Mouse (Mus musculus): ENCODE measurements around the gene Hes7. TPM values are rescaled to one million over a fixed set of nuclear protein-coding genes. Genes with fewer than 3 reads are reported as not detected.

Gene Hes7
- polyA plus RNA-seq, 1 experiment from 2014 or later = 0.29 TPM

DNA sequence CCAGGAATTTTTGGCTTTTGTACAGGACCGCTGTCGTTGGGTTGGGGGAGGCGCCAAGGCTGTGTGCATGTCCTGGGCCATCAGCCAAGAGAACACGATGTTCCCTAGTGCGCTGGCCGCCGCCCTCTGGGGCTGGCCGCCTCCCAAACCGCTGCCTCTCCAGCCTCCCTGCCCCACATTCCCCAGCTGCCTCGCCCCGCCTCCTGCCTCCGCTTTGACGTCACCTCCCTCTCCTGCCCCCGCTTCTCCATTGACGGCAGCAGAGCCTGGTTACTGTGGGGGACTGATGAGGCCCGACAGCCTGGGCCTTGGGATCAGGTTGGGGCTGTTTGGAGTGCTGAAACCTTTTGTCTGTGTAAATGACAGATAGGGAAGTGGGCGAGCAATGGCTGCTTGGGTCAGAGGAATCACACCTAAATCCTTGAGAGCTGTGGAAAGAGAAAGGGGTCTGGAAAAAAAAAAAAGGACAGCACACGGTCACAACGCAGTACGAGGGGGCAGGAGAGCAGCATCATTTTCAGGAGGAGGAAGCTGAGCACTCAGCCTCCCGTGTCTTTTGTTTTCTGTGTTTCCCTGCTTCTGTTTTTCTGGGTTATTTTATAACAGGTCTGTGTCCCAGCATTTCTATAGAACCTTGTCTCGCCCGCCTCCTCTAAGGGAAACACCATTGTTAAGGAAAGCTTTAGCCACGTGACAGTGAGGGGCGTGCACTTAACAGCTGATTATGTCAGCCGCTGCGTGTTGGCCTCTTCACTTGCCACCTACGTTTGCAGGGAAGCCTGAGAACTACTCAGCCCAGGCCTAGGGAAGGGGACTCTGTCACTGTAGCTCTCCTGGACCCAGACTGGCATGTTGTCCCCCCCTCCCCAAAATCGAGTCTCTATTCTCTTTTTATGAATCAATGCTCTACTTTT, 23.0 kb upstream of the Hes7 start:
- Histone ChIP-seq H3K27ac (replicated peaks) (peak overlapping the region; percentile 100), H3K36me3 (ENCODE audit: control insufficient read depth, insufficient read depth, low read length) (peaks cover 22% of the 10 kb centered on the region), H3K9ac (ENCODE audit: low read length) (peak overlapping the region; percentile 99), H3K27me3 (ENCODE audit: control insufficient read depth, insufficient read depth, low read length) (no peaks in the 10 kb centered on the region), H3K9me3 (ENCODE audit: control insufficient read depth, low read length) (no peaks in the 10 kb centered on the region), H3K4me1 (replicated peaks; ENCODE audit: control insufficient read depth, insufficient read depth) (peaks cover 8% of the 10 kb centered on the region), H3K4me3 (ENCODE audit: low read depth, low read length) (peak overlapping the region; percentile 91), H3K4me2 (replicated peaks; ENCODE audit: low read depth) (peak overlapping the region; percentile 70)
- ATAC-seq (ENCODE audit: low FRiP score, low TSS enrichment) = peak; percentile 67
- no peak for TF ChIP-seq CTCF (IDR thresholded peaks at IDR 0.05; ENCODE audit: low read depth)
- peak; percentile 99 for TF ChIP-seq EP300 (optimal IDR thresholded peaks at IDR 0.05)
- peak; percentile 99 for DNase-seq (ENCODE audit: low spot score)
- under 1% methylated on average over 29 of the region's 29 CpGs for WGBS

DNA sequence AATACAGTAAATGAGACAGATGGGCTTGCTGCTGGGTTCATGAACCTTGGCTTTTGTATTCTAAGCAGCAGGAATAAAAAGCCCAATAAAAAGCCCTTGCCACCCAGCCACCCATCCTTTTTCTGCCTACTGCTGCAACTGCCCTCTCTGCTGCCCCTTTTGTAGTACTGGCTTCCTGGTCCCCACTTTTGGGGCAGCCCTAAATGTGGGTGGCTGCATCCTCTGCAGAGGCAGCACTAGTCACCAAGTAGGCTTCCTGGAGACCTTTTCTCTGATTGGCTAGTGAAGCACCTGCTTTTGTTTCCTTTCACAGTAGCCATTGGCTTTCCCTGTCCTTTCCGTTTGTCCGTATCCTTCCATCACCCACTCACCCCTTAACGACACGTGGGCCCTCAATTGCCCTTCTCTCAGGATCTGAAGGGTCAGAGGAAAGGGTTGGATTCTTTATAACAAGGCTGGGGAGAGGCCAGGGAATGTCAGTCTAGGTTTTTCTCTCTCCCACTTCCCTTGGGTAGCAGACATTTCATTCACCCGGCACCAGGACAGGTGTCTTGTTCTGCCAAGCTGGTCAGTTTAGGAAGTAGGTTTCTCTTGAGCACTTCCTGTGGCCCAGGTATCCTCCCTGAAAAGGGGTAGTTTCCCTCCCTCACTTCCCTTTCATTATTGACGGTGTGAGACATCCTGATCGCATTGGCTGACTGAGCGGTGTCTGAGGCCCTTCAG, 22.0 kb upstream of the Hes7 start:
- no peak for ATAC-seq (ENCODE audit: low FRiP score, low TSS enrichment)
- Histone ChIP-seq H3K27me3 (ENCODE audit: control insufficient read depth, insufficient read depth, low read length) (no peaks in the 10 kb centered on the region), H3K4me2 (replicated peaks; ENCODE audit: low read depth) (peak overlapping the region; percentile 70), H3K9ac (ENCODE audit: low read length) (peak overlapping the region; percentile 78), H3K27ac (replicated peaks) (peak overlapping the region; percentile 100), H3K4me3 (ENCODE audit: low read depth, low read length) (peak overlapping the region; percentile 91), H3K9me3 (ENCODE audit: control insufficient read depth, low read length) (no peaks in the 10 kb centered on the region), H3K4me1 (replicated peaks; ENCODE audit: control insufficient read depth, insufficient read depth) (peaks cover 8% of the 10 kb centered on the region), H3K36me3 (ENCODE audit: control insufficient read depth, insufficient read depth, low read length) (peaks cover 31% of the 10 kb centered on the region)
- no peak for DNase-seq (ENCODE audit: low spot score)
- no peak for TF ChIP-seq EP300 (optimal IDR thresholded peaks at IDR 0.05)
- TF ChIP-seq CTCF (IDR thresholded peaks at IDR 0.05; ENCODE audit: low read depth) = no peak
- 27% methylated on average over 8 of the region's 8 CpGs for WGBS

DNA sequence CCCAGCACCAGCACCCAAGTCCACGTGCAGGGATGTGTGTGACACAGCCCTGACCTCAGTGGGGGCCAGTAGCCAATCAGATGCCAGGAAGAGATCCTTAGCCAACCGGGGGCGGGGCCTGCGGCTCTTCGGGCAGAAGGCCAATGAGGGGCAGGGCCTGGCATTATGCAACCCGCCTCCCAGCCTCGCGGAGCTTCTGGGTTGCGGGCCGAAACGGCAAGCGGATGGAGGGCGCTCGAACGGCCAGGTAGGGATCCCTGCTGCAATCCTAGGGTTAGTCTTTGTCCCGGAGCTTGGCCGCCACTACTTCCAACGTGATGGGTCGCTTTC, 21.5 kb upstream of the Hes7 start:
- no peaks in the 10 kb centered on the region for H3K27me3 ChIP-seq (ENCODE audit: control insufficient read depth, insufficient read depth, low read length)
- peak; percentile 22; the same call in 1 of the 2 replicates for TF ChIP-seq CTCF (IDR thresholded peaks at IDR 0.05; ENCODE audit: low read depth)
- no peak for TF ChIP-seq EP300 (optimal IDR thresholded peaks at IDR 0.05)
- ATAC-seq (ENCODE audit: low FRiP score, low TSS enrichment) (peak; percentile 46), DNase-seq (ENCODE audit: low spot score) (peak; percentile 98)
- H3K9ac ChIP-seq (ENCODE audit: low read length) = peak overlapping the region; percentile 78
- no peaks in the 10 kb centered on the region for H3K9me3 ChIP-seq (ENCODE audit: control insufficient read depth, low read length)
- peak overlapping the region; percentile 100 for H3K27ac ChIP-seq (replicated peaks)
- under 1% methylated on average over 19 of the region's 19 CpGs for WGBS
- H3K4me1 ChIP-seq (replicated peaks; ENCODE audit: control insufficient read depth, insufficient read depth) = peaks cover 8% of the 10 kb centered on the region
- H3K4me3 ChIP-seq (ENCODE audit: low read depth, low read length) = peak overlapping the region; percentile 91
- peak overlapping the region; percentile 70 for H3K4me2 ChIP-seq (replicated peaks; ENCODE audit: low read depth)
- H3K36me3 ChIP-seq (ENCODE audit: control insufficient read depth, insufficient read depth, low read length) = peaks cover 36% of the 10 kb centered on the region

DNA sequence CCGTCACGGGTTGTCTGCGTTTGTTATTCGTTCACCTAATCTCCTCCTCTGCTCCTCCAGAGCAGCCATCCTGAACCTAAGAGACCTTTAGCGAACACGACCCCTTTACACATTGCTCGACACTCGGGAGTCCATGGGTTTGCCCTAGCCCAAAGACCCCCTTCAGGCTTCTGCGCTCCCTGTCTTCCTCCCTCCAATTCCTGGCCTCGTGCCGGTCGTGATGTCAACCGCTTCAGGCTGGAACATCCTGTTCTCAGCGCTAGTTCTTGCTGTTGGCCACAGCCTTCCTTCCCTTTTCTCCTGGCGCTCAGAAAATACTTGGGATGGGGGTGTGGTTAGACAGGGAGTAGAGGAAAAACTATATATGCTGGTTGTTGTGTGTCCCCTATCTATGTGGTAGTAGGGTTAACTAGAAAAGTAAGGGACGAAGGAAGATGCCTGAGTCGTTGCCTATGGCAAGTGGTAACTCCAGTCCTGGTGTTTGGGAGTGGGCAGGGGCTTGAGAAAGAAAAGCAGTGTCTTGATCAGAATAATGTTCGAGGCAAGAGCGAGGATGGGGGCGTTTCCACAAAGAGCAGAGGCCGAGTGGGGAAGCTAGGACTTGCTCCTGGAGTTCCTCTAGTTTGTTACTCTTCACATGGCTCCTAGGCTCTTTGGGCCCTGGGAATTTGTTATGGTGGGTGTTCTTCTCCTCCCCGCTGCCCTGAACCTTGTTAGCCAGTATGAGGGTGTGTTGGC, 20.9 kb upstream of the Hes7 start:
- peak overlapping the region; percentile 70 for H3K4me2 ChIP-seq (replicated peaks; ENCODE audit: low read depth)
- DNase-seq (ENCODE audit: low spot score) = peak; percentile 72
- no peak for ATAC-seq (ENCODE audit: low FRiP score, low TSS enrichment)
- H3K9ac ChIP-seq (ENCODE audit: low read length) = peak overlapping the region; percentile 77
- TF ChIP-seq CTCF (IDR thresholded peaks at IDR 0.05; ENCODE audit: low read depth) (no peak), EP300 (optimal IDR thresholded peaks at IDR 0.05) (peak; percentile 77)
- peaks cover 43% of the 10 kb centered on the region for H3K36me3 ChIP-seq (ENCODE audit: control insufficient read depth, insufficient read depth, low read length)
- H3K27ac ChIP-seq (replicated peaks) = peak overlapping the region; percentile 100
- peaks cover 8% of the 10 kb centered on the region for H3K4me1 ChIP-seq (replicated peaks; ENCODE audit: control insufficient read depth, insufficient read depth)
- 2% methylated on average over 22 of the region's 22 CpGs for WGBS
- H3K27me3 ChIP-seq (ENCODE audit: control insufficient read depth, insufficient read depth, low read length) = no peaks in the 10 kb centered on the region
- H3K9me3 ChIP-seq (ENCODE audit: control insufficient read depth, low read length) = no peaks in the 10 kb centered on the region
- peak overlapping the region; percentile 91 for H3K4me3 ChIP-seq (ENCODE audit: low read depth, low read length)

DNA sequence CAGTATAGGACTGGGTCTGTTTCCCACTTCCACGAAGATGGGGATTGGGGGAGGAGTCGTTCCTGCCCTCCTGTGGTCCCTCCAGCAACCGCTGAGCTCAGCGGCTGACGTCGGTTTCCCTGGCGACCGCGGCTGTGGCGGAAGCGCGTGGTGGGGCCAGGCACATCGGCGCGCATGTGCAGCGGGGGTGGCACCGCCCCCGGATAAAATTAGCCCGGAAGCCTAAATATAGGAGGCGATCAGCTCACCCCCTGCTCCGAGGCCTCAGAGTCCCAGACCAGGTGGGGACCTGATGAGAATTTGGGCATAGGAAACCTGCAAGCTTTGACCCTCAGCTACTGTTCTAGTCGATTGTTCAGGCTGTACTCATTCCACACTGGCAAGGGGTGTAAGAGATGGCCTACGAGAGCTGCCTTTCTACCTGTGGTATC, 20.3 kb upstream of the Hes7 start:
- under 1% methylated on average over 23 of the region's 23 CpGs for WGBS
- Histone ChIP-seq H3K9ac (ENCODE audit: low read length) (peak overlapping the region; percentile 77), H3K9me3 (ENCODE audit: control insufficient read depth, low read length) (no peaks in the 10 kb centered on the region), H3K27ac (replicated peaks) (peak overlapping the region; percentile 100), H3K4me1 (replicated peaks; ENCODE audit: control insufficient read depth, insufficient read depth) (peaks cover 8% of the 10 kb centered on the region), H3K36me3 (ENCODE audit: control insufficient read depth, insufficient read depth, low read length) (peaks cover 48% of the 10 kb centered on the region), H3K27me3 (ENCODE audit: control insufficient read depth, insufficient read depth, low read length) (no peaks in the 10 kb centered on the region), H3K4me2 (replicated peaks; ENCODE audit: low read depth) (peak overlapping the region; percentile 70), H3K4me3 (ENCODE audit: low read depth, low read length) (peak overlapping the region; percentile 91)
- DNase-seq (ENCODE audit: low spot score) = peak; percentile 91
- ATAC-seq (ENCODE audit: low FRiP score, low TSS enrichment) = peak; percentile 5; the same call in 1 of the 2 replicates
- peak; percentile 51 for TF ChIP-seq CTCF (IDR thresholded peaks at IDR 0.05; ENCODE audit: low read depth)
- TF ChIP-seq EP300 (optimal IDR thresholded peaks at IDR 0.05) = no peak

All from stomach, postnatal 0 days (tissue).